In the genomic region with DNA sequence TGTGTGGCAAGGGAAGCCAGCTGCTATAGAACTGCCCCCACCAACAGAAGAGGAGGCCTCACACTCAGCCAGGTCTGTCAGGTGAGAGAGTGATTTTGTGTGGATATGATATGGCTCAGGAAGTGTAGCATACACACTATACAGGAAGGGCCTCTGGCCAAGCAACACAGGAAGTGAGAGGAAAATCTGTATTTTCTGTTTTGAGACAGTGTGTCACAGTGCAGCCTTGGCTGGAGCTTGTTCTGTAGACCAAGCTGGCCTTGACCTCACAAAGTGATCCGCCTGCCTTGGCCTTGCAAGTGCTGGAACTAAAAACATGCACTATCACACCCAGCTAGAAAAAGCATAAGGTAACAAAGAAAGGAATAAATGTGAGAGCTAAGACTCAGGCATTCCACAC, we compare ENCODE assay signal across 16 mouse cellular contexts.
A peak's percentile ranks its signal among the peaks of the same experiment; 100 is the strongest.
DNase-seq lines count a peak whose midpoint lies in the region; ATAC-seq lines count a peak whose summit lies in the region.
"Had no signal": no experiment of that assay in that cellular context is flagged by ENCODE, and none has a peak within 500 bp of the region (broad histone marks: within the 10 kb centered on the region; RNA-seq: fewer than 3 reads in every experiment).

No protein-coding gene starts in this region.

- no peaks in the 10 kb centered on the region for H3K36me3 ChIP-seq in midbrain, embryonic 11.5 days (ENCODE audit: control insufficient read depth, insufficient read depth, low read length)
- H3K36me3 ChIP-seq in midbrain, embryonic 14.5 days (ENCODE audit: control insufficient read depth, insufficient read depth, low read length) = no peaks in the 10 kb centered on the region
- H3K36me3 ChIP-seq: forebrain, embryonic 12.5 days; intestine, embryonic 15.5 days; limb, embryonic 15.5 days; neural tube, embryonic 15.5 days had no signal

- 77% methylated on average over 1 of the region's 1 CpGs for WGBS in midbrain, embryonic 11.5 days
- WGBS in midbrain, embryonic 14.5 days = 89% methylated on average over 1 of the region's 1 CpGs

- no peak overlapping the region for H3K9ac ChIP-seq in midbrain, embryonic 11.5 days (ENCODE audit: low read length)
- H3K9ac ChIP-seq in midbrain, embryonic 14.5 days (replicated peaks; ENCODE audit: low read length) = no peak overlapping the region
- H3K9ac ChIP-seq: forebrain, embryonic 12.5 days; intestine, embryonic 15.5 days; limb, embryonic 15.5 days; neural tube, embryonic 15.5 days had no signal

- intact Hi-C loops in left cerebral cortex, postnatal 25 days (cut with DNase I) = no loop called here

- H3K27ac ChIP-seq in midbrain, embryonic 11.5 days (ENCODE audit: low read depth, low read length) = no peak overlapping the region
- no peak overlapping the region for H3K27ac ChIP-seq in midbrain, embryonic 14.5 days (replicated peaks; ENCODE audit: low read depth, low read length)
- H3K27ac ChIP-seq: forebrain, embryonic 12.5 days; intestine, embryonic 15.5 days; limb, embryonic 15.5 days; neural tube, embryonic 15.5 days had no signal

- no peak for ATAC-seq in midbrain, embryonic 11.5 days (ENCODE audit: low FRiP score)
- no peak for ATAC-seq in midbrain, embryonic 14.5 days (ENCODE audit: low FRiP score, low TSS enrichment)
- ATAC-seq: intestine, embryonic 15.5 days had no signal

- DNase-seq in midbrain, embryonic 11.5 days (ENCODE audit: low spot score, missing footprints) = peak; percentile 56
- no peak for DNase-seq in midbrain, embryonic 14.5 days
- peak; percentile 16 for DNase-seq in CD4-positive, CD25-positive, alpha-beta regulatory T cell, adult 2 months (ENCODE audit: low read depth, low spot score)
- DNase-seq in adrenal gland, adult 2 months = peak; percentile 84
- DNase-seq in naive thymus-derived CD4-positive, alpha-beta T cell, adult 2 months (ENCODE audit: low read depth) = peak; percentile 30
- DNase-seq in left cerebral cortex, postnatal 25 days (ENCODE audit: low spot score in 2 of 2) = no peak
- DNase-seq in liver = no peak
- DNase-seq: cerebellum, postnatal 10 days; embryo, embryonic 11 days; kidney, postnatal 14 days; lung, adult 2 months; right cerebral cortex, postnatal 14 days had no signal

- H3K9me3 ChIP-seq in midbrain, embryonic 11.5 days (ENCODE audit: control insufficient read depth, low read length) = no peaks in the 10 kb centered on the region
- no peaks in the 10 kb centered on the region for H3K9me3 ChIP-seq in midbrain, embryonic 14.5 days (ENCODE audit: control insufficient read depth, low read length)
- H3K9me3 ChIP-seq: forebrain, embryonic 12.5 days; intestine, embryonic 15.5 days; limb, embryonic 15.5 days; neural tube, embryonic 15.5 days had no signal

- H3K27me3 ChIP-seq in midbrain, embryonic 11.5 days (ENCODE audit: control insufficient read depth, insufficient read depth, low read length) = no peaks in the 10 kb centered on the region
- H3K27me3 ChIP-seq in midbrain, embryonic 14.5 days (ENCODE audit: control insufficient read depth, insufficient read depth, low read length) = no peaks in the 10 kb centered on the region
- H3K27me3 ChIP-seq: forebrain, embryonic 12.5 days; intestine, embryonic 15.5 days; limb, embryonic 15.5 days; neural tube, embryonic 15.5 days had no signal

- H3K4me2 ChIP-seq in midbrain, embryonic 11.5 days = no peak overlapping the region
- H3K4me2 ChIP-seq in midbrain, embryonic 14.5 days (ENCODE audit: low read length) = no peak overlapping the region
- H3K4me2 ChIP-seq: forebrain, embryonic 12.5 days; intestine, embryonic 15.5 days; limb, embryonic 15.5 days; neural tube, embryonic 15.5 days had no signal

- no peak overlapping the region for H3K4me3 ChIP-seq in midbrain, embryonic 11.5 days (ENCODE audit: low read depth, low read length)
- H3K4me3 ChIP-seq in midbrain, embryonic 14.5 days (replicated peaks; ENCODE audit: low read depth, low read length) = no peak overlapping the region
- H3K4me3 ChIP-seq: forebrain, embryonic 12.5 days; intestine, embryonic 15.5 days; limb, embryonic 15.5 days; neural tube, embryonic 15.5 days had no signal

- no peaks in the 10 kb centered on the region for H3K4me1 ChIP-seq in midbrain, embryonic 11.5 days (ENCODE audit: control insufficient read depth, insufficient read depth, low read length)
- no peaks in the 10 kb centered on the region for H3K4me1 ChIP-seq in midbrain, embryonic 14.5 days (ENCODE audit: control insufficient read depth, insufficient read depth, low read length)
- H3K4me1 ChIP-seq: forebrain, embryonic 12.5 days; intestine, embryonic 15.5 days; limb, embryonic 15.5 days; neural tube, embryonic 15.5 days had no signal

Comparison
In these comparisons a context has a peak if more than half of its experiments do, and no peak if none do; other contexts are left out.
1. DNase-seq: peak in midbrain, embryonic 11.5 days (single experiment), CD4-positive, CD25-positive, alpha-beta regulatory T cell, adult 2 months (single experiment), adrenal gland, adult 2 months (single experiment) and naive thymus-derived CD4-positive, alpha-beta T cell, adult 2 months (single experiment); none in midbrain, embryonic 14.5 days (single experiment), left cerebral cortex, postnatal 25 days (0 of 2) and liver (single experiment).